Mouse (Mus musculus): ENCODE data around the gene Gdf10.
A peak's percentile ranks its signal among the peaks of the same experiment; 100 is the strongest.

Gdf10 gene

DNA sequence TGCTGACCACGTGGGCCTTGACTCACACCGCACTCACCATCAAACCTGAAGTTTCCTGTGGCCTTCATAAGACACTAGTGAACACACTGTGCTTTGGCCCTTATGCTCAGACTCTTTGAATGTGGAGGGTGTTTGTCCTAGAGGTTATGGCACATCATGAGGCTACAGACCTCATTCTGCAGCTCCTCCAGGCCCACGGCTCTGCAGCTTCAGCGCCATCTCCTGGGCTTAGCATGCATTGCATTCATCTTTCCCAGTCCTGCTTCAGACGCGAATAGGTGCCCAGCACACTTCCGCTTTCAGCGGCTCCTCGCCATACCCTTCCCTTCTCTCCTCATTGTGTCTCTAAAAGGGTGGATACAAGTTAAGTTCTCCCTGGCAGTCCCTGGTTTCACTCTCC lies 15.7 kb downstream of the Gdf10 start:
- DNase-seq (ENCODE audit: low read depth, low spot score) = no peak

DNA sequence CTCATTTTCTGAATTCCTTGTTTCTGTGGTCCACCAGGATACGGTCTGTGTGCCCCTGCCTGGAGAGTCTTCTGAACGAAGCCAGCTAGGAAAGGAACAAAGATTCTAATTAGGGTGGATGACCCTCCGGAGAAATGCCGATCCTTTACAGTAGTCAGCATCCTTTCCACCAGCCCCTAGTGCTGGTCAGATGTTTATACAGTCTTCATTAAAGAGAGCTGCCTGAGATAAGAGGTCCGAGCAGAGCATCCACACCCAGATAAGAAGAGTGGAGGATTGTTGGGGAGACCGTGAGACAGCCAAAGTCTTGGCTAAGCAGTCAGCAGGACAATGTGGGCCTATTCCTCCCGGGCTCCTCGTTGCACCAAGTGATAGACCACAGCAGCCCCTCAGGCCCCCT lies 17.4 kb downstream of the Gdf10 start, which contains the start of gene Gdf2:
Gene Gdf2 (plus strand): TSS at position 301 of the 400 bp plus-strand sequence.
- no peak for DNase-seq (ENCODE audit: low read depth, low spot score)

DNA sequence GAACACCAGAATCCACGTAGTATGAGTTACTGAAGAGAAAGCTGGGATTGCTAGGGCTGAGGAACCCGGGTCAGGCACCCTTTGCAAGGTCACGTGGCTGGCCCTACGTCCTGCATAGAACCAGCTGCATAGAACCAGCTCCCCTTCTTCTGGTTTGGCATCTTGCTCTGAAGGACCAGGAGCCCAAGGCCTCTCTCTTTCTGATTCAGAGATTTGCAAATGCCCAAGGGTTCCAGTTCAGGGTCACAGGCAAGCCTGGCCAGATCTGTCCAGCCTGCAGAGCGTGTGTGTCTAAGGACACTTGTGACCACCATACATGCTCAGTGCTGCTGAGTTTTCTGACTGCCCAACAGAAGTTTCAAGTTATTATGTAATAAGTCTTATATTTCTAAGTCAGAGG lies 18.8 kb downstream of the Gdf10 start:
- DNase-seq (ENCODE audit: low read depth, low spot score) = no peak

DNA sequence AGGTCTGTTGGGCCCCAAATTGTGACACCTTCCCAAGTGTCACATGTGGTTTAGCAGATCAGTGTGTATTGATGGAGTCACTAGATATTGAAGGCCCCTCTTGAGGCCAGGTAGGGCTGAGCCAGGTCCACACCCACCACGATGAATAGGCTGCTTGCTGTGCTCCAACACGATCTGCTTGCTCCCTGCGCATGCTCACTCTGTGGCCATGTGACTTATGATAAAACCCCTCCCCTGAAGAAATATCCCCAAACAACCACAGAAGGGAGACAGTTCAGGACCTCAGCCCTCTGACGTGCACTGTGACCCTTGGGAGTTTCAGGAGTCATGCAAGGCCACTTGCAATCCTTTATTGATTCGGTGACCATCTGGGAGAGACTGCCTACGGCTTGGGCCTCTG lies 22.7 kb downstream of the Gdf10 start:
- DNase-seq (ENCODE audit: low read depth, low spot score) = no peak

DNA sequence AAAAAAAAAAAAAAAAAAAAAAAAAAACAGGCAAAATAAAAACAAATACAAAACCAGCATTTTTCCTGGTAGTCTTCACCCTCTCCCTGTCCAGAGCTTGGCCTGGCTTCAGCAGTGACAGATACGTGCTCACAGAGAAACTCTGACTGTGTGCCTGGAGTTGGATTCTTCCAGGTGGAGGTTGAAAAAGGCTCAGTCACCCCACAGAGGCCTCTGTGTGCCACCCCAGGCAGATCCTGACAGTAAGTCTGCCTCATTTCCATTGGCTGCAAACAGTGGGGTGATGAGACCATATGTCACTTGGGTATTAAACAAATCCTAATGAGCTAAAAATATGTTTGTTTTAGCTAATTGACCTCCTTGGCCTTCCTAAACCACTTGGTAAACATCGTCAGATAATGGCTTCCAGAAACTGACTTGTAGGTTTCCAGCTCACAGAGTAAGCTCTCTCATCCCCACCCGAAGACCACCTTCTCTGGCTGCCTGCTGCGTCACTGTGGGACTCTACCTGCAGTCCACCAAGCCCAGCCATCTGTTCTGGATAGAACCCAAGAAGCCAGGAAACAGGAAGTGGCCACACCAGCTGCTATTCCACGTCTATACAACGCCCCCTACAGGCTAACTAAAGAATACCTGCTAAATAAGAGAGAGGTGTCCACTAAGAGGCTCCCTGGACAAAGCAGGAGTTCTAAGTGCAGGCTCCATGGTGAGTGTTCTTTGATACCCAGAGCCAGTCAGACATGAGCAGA lies 29.0 kb downstream of the Gdf10 start:
- DNase-seq (ENCODE audit: low read depth, low spot score) = no peak

DNA sequence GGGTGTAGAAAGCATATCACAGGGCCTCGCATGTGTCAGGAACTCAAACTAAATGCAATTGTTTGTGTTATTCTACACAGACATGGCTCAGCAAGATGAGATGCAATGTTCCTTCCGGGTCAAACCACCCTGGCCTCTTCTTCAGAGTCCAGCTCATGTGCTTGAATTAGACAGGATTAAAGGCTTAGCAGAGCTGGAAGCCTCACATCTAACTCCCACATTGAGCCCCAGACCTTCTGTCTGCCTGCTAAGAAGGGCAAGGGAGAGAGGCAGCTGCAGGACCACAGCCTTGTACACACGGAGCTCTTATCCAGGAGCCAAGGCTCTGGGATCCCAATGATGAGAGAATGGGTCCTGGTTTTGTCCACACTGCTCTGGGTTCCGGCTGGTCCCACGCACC lies 30.4 kb downstream of the Gdf10 start, which contains the start of gene Rbp3:
Gene Rbp3 (plus strand): TSS at position 243 of the 400 bp plus-strand sequence.
- no peak for DNase-seq (ENCODE audit: low read depth, low spot score)

DNA sequence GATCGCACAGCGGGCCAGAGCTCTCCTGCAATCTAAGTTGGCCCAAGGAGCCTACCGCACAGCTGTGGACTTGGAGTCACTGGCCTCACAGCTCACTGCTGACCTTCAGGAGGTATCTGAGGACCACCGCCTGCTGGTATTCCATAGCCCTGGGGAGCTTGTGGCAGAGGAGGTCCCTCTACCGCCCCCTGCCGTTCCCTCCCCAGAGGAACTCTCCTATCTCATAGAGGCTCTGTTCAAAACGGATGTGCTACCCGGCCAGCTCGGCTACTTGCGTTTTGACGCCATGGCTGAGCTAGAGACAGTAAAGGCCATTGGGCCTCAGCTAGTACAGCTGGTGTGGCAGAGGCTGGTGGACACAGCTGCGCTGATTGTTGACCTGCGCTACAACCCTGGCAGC lies 32.7 kb downstream of the Gdf10 start:
- no peak for DNase-seq (ENCODE audit: low read depth, low spot score)

DNA sequence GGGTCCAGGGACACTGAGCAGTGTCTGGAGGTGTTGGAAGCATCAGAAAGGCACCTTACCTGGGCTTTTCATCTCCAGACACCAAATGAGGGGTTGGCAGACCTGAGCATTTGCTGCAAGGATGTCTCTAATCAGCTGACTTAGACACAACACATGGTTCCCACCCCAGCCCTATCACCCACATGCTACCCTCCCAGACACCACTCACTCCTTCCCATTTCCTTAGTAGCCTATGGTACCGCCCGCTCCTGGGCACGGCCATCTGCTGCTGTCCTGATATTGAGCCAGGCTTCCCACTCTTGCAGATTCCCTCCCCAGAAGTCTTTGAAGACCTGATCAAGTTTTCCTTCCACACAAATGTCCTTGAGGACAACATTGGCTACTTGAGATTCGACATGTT lies 34.8 kb downstream of the Gdf10 start:
- DNase-seq (ENCODE audit: low read depth, low spot score) = no peak

- DNase-seq (ENCODE audit: low read depth, low spot score) = no peak
These were observed 35.5 kb downstream of the Gdf10 start for GRCm38 (mm10) chr14:33958841-33959240.

- peak; percentile 34 for DNase-seq (ENCODE audit: low read depth, low spot score)
These were observed 36.0 kb downstream of the Gdf10 start for GRCm38 (mm10) chr14:33959341-33959740.

- DNase-seq (ENCODE audit: low read depth, low spot score) = no peak
These were observed 42.3 kb downstream of the Gdf10 start for GRCm38 (mm10) chr14:33965675-33966074.

- no peak for DNase-seq (ENCODE audit: low read depth, low spot score)
These were observed 49.3 kb downstream of the Gdf10 start for GRCm38 (mm10) chr14:33972679-33973078.

- DNase-seq (ENCODE audit: low read depth, low spot score) = no peak
These were observed 51.4 kb downstream of the Gdf10 start for GRCm38 (mm10) chr14:33974752-33975151.

DNA sequence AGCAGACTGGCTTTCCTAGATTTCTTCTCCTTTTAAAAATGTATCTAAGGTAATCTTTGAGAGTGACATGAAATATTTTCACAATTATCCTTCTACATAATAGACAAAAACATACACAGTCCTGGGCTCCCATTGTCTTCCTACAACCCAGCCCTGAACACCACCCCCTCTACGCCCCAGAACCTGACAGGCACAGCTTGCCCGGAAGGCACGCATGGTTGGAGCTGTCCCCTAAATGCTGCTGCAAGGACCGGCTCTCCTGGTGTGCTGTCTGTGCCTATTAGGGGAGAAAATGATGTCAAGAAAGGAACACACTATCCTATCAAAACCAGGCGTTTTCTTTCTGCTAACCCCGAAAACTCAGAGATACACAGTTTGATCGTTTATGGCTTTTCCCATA lies 54.4 kb downstream of the Gdf10 start:
- DNase-seq (ENCODE audit: low read depth, low spot score) = no peak

DNA sequence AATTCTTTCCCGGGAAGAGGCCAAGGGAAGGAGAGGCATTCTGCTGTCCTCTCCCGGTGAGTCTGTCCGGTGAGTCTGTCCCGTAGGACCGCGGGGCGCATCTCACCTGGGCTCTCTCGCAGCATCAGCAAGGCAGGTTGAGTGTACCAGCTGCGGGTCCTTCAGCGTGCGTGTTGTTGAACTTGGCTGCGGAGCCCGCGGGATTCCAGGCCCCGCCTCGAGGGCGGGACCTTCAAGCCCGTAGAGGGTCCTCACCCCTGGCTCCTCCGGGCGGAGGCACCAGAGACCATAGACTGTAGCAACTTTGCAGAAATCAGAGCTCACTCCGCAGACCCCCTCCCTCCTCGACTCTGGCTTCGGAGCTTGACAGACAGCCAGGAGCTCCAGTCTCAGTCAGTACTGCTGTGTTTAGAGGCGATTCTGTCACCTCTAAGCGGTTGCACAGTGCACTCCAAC lies 55.2 kb downstream of the Gdf10 start, which contains the start of gene Zfp488:
Gene Zfp488 (minus strand): TSS at position 161 of the 456 bp plus-strand sequence.
- peak; percentile 17 for DNase-seq (ENCODE audit: low read depth, low spot score)
